Mouse (Mus musculus): ENCODE data around the gene Cdh18. TPM values are rescaled to one million over a fixed set of nuclear protein-coding genes. Genes with fewer than 3 reads are reported as not detected.

The Cdh18 gene
- total RNA-seq (2014; rRNA removed; ENCODE audit: low replicate concordance) (not detected in 2 replicates), polyA plus RNA-seq (2015; fragmentation: Nextera tagmentation; extraction: Ambion mirVana) (0.15 and 0.18 TPM in 2 replicates)

DNA sequence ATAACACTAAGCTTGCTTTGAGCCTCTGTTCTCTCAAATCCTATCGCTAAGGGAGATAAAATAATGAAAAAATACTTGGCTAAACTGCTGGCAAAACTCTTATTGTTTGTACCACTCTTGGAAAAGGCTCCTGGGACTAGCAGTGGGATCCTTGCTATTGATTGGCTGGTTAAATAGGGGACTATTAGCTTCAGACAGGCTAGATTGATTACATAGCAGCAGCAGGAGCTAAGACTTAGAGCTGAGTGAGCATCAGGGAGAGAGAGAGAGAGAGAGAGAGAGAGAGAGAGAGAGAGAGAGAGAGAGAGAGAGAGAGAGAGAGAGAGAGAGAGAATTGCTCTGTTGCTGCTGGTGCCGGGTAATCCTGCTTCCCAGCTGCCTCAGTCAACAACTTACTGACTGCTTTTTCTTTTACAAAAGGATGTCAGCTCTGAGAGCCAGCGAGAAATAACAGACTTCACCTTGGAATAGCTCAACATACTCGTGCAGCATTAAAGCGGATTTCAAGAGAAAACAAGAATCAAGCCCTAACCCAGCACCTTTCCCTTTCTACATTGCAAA, at the start of gene Cdh18:
Gene Cdh18 (plus strand): TSS at position 312 of the 561 bp plus-strand sequence.
- Histone ChIP-seq H3K27ac (ENCODE audit: low read depth) (no peak within 1 kb of the TSS), H3K4me1 (ENCODE audit: control insufficient read depth, insufficient read depth) (no peaks in the 10 kb centered on the region), H3K4me3 (ENCODE audit: low read depth, low read length) (no peak within 1 kb of the TSS), H3K36me3 (replicated peaks; ENCODE audit: control insufficient read depth, insufficient read depth, low read length) (no peaks in the 10 kb centered on the region), H3K9me3 (replicated peaks; ENCODE audit: control insufficient read depth, low read length) (no peaks in the 10 kb centered on the region), H3K27me3 (ENCODE audit: control insufficient read depth, insufficient read depth, low read length) (no peaks in the 10 kb centered on the region), H3K4me2 (ENCODE audit: low read depth, low read length) (no peak within 1 kb of the TSS), H3K9ac (replicated peaks; ENCODE audit: low read depth, low read length) (no peak within 1 kb of the TSS)
- 44% methylated on average over 5 of the region's 5 CpGs for WGBS
- ATAC-seq (ENCODE audit: insufficient read depth, low read depth) (no peak), DNase-seq (ENCODE audit: low spot score) (no peak)
- no peak for TF ChIP-seq EP300 (IDR thresholded peaks at IDR 0.05; ENCODE audit: low read depth)
- TF ChIP-seq CTCF (IDR thresholded peaks at IDR 0.05; ENCODE audit: low read depth) = no peak

- Histone ChIP-seq H3K4me2 (ENCODE audit: low read depth, low read length) (no peak overlapping the region), H3K4me1 (ENCODE audit: control insufficient read depth, insufficient read depth) (no peaks in the 10 kb centered on the region), H3K27ac (ENCODE audit: low read depth) (no peak overlapping the region), H3K36me3 (replicated peaks; ENCODE audit: control insufficient read depth, insufficient read depth, low read length) (no peaks in the 10 kb centered on the region), H3K9ac (replicated peaks; ENCODE audit: low read depth, low read length) (no peak overlapping the region), H3K9me3 (replicated peaks; ENCODE audit: control insufficient read depth, low read length) (no peaks in the 10 kb centered on the region), H3K27me3 (ENCODE audit: control insufficient read depth, insufficient read depth, low read length) (no peaks in the 10 kb centered on the region), H3K4me3 (ENCODE audit: low read depth, low read length) (no peak overlapping the region)
- no peak for DNase-seq (ENCODE audit: low spot score)
- ATAC-seq (ENCODE audit: insufficient read depth, low read depth) = no peak
- TF ChIP-seq CTCF (IDR thresholded peaks at IDR 0.05; ENCODE audit: low read depth) (no peak), EP300 (IDR thresholded peaks at IDR 0.05; ENCODE audit: low read depth) (no peak)
Observed at GRCm38 (mm10) chr15:22511271-22511670, 37.6 kb upstream of the Cdh18 start.

GRCm38 (mm10) chr15:22535828-22536227, 13.0 kb upstream of the Cdh18 start:
- DNase-seq (ENCODE audit: low spot score) (no peak), ATAC-seq (ENCODE audit: insufficient read depth, low read depth) (no peak)
- H3K27ac ChIP-seq (ENCODE audit: low read depth) = no peak overlapping the region
- no peak for TF ChIP-seq EP300 (IDR thresholded peaks at IDR 0.05; ENCODE audit: low read depth)
- no peak for TF ChIP-seq CTCF (IDR thresholded peaks at IDR 0.05; ENCODE audit: low read depth)
- no peaks in the 10 kb centered on the region for H3K4me1 ChIP-seq (ENCODE audit: control insufficient read depth, insufficient read depth)
- no peaks in the 10 kb centered on the region for H3K9me3 ChIP-seq (replicated peaks; ENCODE audit: control insufficient read depth, low read length)
- H3K4me2 ChIP-seq (ENCODE audit: low read depth, low read length) = no peak overlapping the region
- WGBS = 47% methylated on average over 2 of the region's 2 CpGs
- no peak overlapping the region for H3K4me3 ChIP-seq (ENCODE audit: low read depth, low read length)
- no peaks in the 10 kb centered on the region for H3K36me3 ChIP-seq (replicated peaks; ENCODE audit: control insufficient read depth, insufficient read depth, low read length)
- H3K27me3 ChIP-seq (ENCODE audit: control insufficient read depth, insufficient read depth, low read length) = no peaks in the 10 kb centered on the region
- H3K9ac ChIP-seq (replicated peaks; ENCODE audit: low read depth, low read length) = no peak overlapping the region

DNA sequence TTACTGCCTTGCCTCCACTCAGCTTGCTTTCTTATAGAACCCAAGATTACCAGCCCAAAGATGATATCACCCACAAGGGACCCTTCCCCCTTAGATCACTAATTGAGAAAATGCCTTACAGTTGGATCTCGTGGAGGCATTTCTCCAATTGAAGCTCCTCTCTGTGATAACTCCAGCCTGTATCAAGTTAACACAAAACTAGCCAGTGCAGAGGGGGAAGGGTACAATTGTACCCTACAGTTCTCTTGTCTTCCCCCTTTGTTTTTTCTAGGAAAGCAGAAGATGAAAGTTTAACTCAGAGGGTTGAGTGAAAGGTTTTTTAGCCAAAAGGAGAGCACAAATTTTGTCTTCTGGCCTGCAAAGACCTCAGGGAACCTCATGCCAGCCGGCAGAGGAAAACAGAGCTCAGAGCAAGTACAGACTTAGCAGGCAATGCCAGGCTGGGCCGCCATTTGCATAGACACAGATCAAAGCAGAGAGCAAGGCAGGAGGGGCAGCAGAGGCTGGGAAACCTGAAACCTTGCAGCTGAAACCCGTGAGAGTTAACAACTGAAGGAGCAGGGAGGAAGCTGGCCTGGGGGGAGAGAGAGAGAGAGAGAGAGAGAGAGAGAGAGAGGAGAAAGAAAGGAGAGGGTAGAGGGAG, 29.3 kb downstream of the Cdh18 start:
- 6% methylated on average over 4 of the region's 4 CpGs for WGBS
- H3K4me2 ChIP-seq (ENCODE audit: low read depth, low read length) = no peak overlapping the region
- H3K9me3 ChIP-seq (replicated peaks; ENCODE audit: control insufficient read depth, low read length) = no peaks in the 10 kb centered on the region
- ATAC-seq (ENCODE audit: insufficient read depth, low read depth) (no peak), DNase-seq (ENCODE audit: low spot score) (no peak)
- TF ChIP-seq EP300 (IDR thresholded peaks at IDR 0.05; ENCODE audit: low read depth) = no peak
- TF ChIP-seq CTCF (IDR thresholded peaks at IDR 0.05; ENCODE audit: low read depth) = no peak
- H3K36me3 ChIP-seq (replicated peaks; ENCODE audit: control insufficient read depth, insufficient read depth, low read length) = no peaks in the 10 kb centered on the region
- no peaks in the 10 kb centered on the region for H3K27me3 ChIP-seq (ENCODE audit: control insufficient read depth, insufficient read depth, low read length)
- no peak overlapping the region for H3K4me3 ChIP-seq (ENCODE audit: low read depth, low read length)
- H3K27ac ChIP-seq (ENCODE audit: low read depth) = no peak overlapping the region
- no peak overlapping the region for H3K9ac ChIP-seq (replicated peaks; ENCODE audit: low read depth, low read length)
- no peaks in the 10 kb centered on the region for H3K4me1 ChIP-seq (ENCODE audit: control insufficient read depth, insufficient read depth)

- no peaks in the 10 kb centered on the region for H3K27me3 ChIP-seq (ENCODE audit: control insufficient read depth, insufficient read depth, low read length)
- no peak for TF ChIP-seq EP300 (IDR thresholded peaks at IDR 0.05; ENCODE audit: low read depth)
- TF ChIP-seq CTCF (IDR thresholded peaks at IDR 0.05; ENCODE audit: low read depth) = no peak
- 27% methylated on average over 3 of the region's 3 CpGs for whole genome bisulfite sequencing
- ATAC-seq (ENCODE audit: insufficient read depth, low read depth) = no peak
- H3K4me3 ChIP-seq (ENCODE audit: low read depth, low read length) = no peak overlapping the region
- H3K4me2 ChIP-seq (ENCODE audit: low read depth, low read length) = no peak overlapping the region
- H3K9me3 ChIP-seq (replicated peaks; ENCODE audit: control insufficient read depth, low read length) = no peaks in the 10 kb centered on the region
- H3K4me1 ChIP-seq (ENCODE audit: control insufficient read depth, insufficient read depth) = no peaks in the 10 kb centered on the region
- no peaks in the 10 kb centered on the region for H3K36me3 ChIP-seq (replicated peaks; ENCODE audit: control insufficient read depth, insufficient read depth, low read length)
- no peak overlapping the region for H3K27ac ChIP-seq (ENCODE audit: low read depth)
- DNase-seq (ENCODE audit: low spot score) = no peak
- no peak overlapping the region for H3K9ac ChIP-seq (replicated peaks; ENCODE audit: low read depth, low read length)
Observed at GRCm38 (mm10) chr15:22578617-22578990, 29.8 kb downstream of the Cdh18 start.

GRCm38 (mm10) chr15:22584667-22585066, 35.8 kb downstream of the Cdh18 start:
- H3K4me1 ChIP-seq (ENCODE audit: control insufficient read depth, insufficient read depth) = no peaks in the 10 kb centered on the region
- H3K27me3 ChIP-seq (ENCODE audit: control insufficient read depth, insufficient read depth, low read length) = no peaks in the 10 kb centered on the region
- no peak overlapping the region for H3K9ac ChIP-seq (replicated peaks; ENCODE audit: low read depth, low read length)
- no peaks in the 10 kb centered on the region for H3K9me3 ChIP-seq (replicated peaks; ENCODE audit: control insufficient read depth, low read length)
- H3K27ac ChIP-seq (ENCODE audit: low read depth) = no peak overlapping the region
- H3K4me2 ChIP-seq (ENCODE audit: low read depth, low read length) = no peak overlapping the region
- no peak overlapping the region for H3K4me3 ChIP-seq (ENCODE audit: low read depth, low read length)
- no peak for ATAC-seq (ENCODE audit: insufficient read depth, low read depth)
- DNase-seq (ENCODE audit: low spot score) = no peak
- WGBS = 86% methylated on average over 1 of the region's 1 CpGs
- H3K36me3 ChIP-seq (replicated peaks; ENCODE audit: control insufficient read depth, insufficient read depth, low read length) = no peaks in the 10 kb centered on the region
- no peak for TF ChIP-seq EP300 (IDR thresholded peaks at IDR 0.05; ENCODE audit: low read depth)
- TF ChIP-seq CTCF (IDR thresholded peaks at IDR 0.05; ENCODE audit: low read depth) = no peak
